Mouse (Mus musculus): ENCODE results near the gene Hoxb8.
A peak's percentile ranks its signal among the peaks of the same experiment; 100 is the strongest.

Hoxb8 gene

GRCm38 (mm10) chr11:96301837-96302236, 20.1 kb downstream of the Hoxb8 start:
- no peak for DNase-seq

GRCm38 (mm10) chr11:96302381-96303150, 20.9 kb downstream of the Hoxb8 start:
- DNase-seq = no peak

GRCm38 (mm10) chr11:96303151-96304099, 21.7 kb downstream of the Hoxb8 start, which contains the start of gene Hoxb5:
Hoxb5 (plus strand) TSS chr11:96303336.
- peak in 1 of 2 experiments; percentile 28 for DNase-seq

GRCm38 (mm10) chr11:96304381-96305195, 22.9 kb downstream of the Hoxb8 start:
- DNase-seq = no peak

GRCm38 (mm10) chr11:96305505-96306182, 23.9 kb downstream of the Hoxb8 start:
- DNase-seq = no peak

- no peak for DNase-seq
These were observed 24.6 kb downstream of the Hoxb8 start for GRCm38 (mm10) chr11:96306183-96306907.

- no peak for DNase-seq
These were observed 25.2 kb downstream of the Hoxb8 start for GRCm38 (mm10) chr11:96306908-96307269.

GRCm38 (mm10) chr11:96308763-96309162, 27.1 kb downstream of the Hoxb8 start:
- no peak for DNase-seq

GRCm38 (mm10) chr11:96309288-96309687, 27.6 kb downstream of the Hoxb8 start:
- DNase-seq = no peak

GRCm38 (mm10) chr11:96310183-96310938, 28.7 kb downstream of the Hoxb8 start:
- no peak for DNase-seq

- no peak for DNase-seq
These were observed 29.4 kb downstream of the Hoxb8 start for GRCm38 (mm10) chr11:96311097-96311496.

- DNase-seq = peak in 1 of 2 experiments; percentile 38
These were observed 30.1 kb downstream of the Hoxb8 start for GRCm38 (mm10) chr11:96311520-96312417.

- no peak for DNase-seq
These were observed 31.4 kb downstream of the Hoxb8 start for GRCm38 (mm10) chr11:96313134-96313533.

GRCm38 (mm10) chr11:96313806-96314428, 32.2 kb downstream of the Hoxb8 start:
- no peak for DNase-seq

GRCm38 (mm10) chr11:96314671-96315343, 33.1 kb downstream of the Hoxb8 start:
- no peak for DNase-seq

- no peak for DNase-seq
These were observed 33.6 kb downstream of the Hoxb8 start for GRCm38 (mm10) chr11:96315344-96315681.

- DNase-seq = no peak
These were observed 35.2 kb downstream of the Hoxb8 start for GRCm38 (mm10) chr11:96316696-96317607.

Data from thymus, adult 18-20 months (tissue).